Mouse (Mus musculus): ENCODE measurements at regions not wholly inside any gene's neighbourhood (a gene's known extent, or its start where the extent isn't known, plus 50 kb on each side); places are given as distances from the start of the nearest gene placed in this dataset.

DNA sequence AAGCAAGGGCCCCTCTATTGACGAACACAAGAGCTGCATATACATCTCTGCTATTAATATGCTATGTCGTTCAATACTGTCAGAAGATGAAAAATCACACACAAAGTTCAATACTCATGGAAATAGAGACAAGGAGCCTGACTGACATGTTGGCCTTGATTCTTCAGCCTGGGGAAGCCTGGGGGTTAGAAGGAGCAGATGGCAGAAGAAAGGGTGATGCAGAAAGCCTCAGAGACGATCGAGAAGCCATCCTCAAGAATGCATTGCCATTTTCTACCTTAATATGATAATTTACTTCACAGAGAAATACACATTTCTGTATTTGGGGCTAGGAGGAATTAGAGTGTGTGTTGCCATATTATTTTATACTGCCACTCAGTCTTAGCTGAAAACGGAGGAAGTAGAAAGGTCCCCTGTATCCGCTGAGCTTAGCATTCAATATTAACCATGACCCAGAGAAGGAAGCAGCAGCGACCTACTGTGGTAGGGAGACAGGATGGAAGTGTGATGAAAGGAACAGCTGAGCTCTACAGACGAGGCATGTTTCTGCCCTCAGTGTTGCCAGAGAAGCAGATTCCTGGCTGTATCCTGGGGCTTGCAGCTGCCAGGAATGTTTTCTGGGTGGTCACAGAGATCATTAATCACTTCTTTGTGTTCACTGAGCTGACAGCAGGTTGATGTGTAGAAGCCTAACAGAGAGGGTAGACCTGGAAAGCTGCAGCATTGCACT lies 105.2 kb downstream of the Lrig3 start:
- DNase-seq (ENCODE audit: low spot score): peak; percentile 47

DNA sequence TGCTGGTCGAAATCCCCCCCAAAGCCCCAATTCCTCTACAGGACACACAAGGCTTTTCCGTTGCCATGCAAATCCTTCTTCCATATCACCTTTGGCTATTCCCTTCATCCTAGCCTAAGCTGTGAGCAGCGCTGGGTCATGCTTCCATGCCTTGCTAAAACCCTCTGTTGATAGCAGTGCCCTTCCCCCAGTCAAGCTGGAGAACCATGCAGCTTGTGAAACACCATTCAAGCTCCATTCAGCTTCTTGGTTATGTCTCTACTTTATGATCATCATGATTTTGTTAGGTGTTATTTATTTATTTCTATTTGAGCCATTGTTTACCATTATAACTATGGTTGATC lies 105.7 kb downstream of the Lrig3 start:
- no peak for DNase-seq (ENCODE audit: low spot score)

DNA sequence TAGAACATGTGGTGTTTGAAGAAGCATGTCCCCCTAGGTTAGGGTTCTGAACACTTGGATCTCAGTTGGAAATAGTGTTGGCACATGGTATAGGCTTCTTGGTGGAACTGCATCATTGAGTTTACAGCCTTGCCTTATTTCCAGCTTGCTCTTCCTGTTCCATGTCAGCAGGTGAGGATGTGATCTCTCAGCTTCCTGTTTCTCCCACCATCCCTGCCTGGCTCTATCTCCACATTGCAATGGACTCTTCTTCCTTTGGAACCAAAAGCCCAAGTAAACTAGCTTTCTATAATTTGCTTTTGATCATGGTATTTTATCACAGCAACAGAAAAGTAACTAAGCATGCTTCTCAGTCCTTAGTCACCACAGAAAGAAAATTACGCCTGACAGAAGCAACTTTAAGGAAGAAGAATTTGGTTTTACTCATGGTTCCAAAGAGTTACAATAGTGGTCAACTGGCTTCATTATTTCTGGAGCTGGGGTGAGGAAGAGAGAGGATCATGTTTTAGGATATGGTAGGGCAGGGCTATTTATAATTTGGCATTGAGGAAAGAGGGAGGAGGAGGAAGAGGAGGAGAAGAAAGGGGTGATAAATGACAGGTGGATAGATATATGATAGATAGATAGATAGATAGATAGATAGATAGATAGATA lies 111.5 kb downstream of the Lrig3 start:
- DNase-seq (ENCODE audit: low spot score): no peak

DNA sequence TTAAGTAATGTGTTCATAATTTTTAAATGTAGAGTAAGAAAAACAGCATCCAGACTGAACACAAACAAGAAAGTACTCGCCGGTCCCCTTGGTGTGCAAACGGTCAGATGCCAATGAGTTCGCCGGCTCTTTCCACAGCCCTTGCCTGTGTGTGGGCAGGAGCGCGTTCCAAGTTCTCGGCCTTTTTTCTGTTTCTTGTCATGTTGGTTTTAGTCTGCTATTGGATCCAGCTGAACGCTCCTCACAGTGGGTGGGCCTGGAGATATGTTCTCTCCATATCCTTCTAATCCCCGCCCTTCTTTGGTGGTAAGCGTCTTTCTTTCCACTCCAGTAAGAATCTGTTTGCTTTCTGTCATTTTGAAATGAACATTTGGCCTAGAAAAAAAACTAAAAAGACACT lies 116.6 kb downstream of the Lrig3 start:
- DNase-seq (ENCODE audit: low spot score): peak; percentile 57

DNA sequence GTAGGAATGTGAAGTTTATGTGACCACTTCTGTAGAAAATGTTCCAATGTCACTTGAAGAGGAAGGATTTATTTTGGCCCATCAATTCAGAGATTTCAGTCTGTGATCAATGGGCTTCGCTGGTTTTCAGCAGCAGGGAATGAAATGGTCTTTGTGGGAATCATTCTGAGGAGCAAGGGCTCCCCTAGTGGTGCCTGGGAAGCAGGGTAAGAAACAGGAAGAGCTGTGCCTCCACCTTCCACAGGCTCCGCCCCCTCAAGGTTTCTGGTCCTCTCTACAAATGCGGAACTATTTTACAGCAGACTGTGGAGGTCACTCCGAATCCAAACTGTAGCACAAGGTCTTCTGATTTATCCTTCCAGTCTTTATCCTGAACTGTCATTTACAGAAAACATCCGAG lies 120.7 kb downstream of the Lrig3 start:
- DNase-seq (ENCODE audit: low spot score): no peak

DNA sequence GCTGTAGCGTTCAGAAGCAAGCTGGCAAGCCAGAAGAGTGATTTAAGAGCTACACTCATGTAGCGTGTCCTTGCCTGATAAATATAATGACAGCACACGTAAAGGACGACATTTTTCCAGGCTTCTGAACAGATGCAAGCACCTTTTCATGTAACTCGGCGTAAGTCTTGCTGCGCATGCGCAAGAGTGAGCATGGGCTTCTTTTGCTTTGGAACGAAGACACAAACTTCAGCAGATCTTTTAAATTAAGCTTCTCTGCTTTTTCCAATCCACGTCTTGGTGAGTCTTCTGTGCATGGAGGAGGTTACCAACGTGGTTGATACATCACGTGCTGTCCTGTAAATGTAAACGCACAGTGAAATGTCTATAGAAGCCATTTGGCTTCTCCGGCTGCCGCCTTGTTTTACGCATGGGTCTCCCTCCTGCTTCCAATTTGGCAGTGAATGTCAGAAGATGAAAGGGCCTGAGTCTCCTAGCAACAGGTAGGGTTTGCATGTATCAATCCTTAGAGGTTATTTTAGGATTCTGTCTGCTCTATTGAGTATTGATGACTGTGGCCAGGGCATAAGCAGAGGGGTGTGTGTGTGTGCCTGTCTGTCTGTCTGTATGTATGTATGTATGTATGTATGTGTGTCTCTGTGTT lies 128.4 kb downstream of the Lrig3 start:
- DNase-seq (ENCODE audit: low spot score): no peak

DNA sequence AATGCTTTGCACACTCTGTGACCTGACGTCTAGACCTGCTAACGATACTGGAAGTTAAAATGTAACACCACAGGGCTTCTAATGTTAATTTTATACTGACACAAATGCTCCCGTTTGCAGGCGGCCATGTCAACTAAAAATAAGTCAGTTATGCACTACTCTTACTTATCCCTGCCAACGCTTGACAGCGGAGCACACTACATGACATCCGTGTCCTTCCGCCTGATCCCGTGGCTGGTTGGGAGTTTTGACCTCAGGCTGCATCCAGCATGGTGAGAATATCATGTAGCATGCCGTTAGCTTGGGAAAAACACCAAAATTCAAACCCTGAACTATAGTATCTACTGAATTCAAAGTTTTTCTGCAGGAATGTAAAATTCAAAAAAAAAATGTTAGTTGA lies 131.9 kb downstream of the Lrig3 start:
- DNase-seq (ENCODE audit: low spot score): no peak

DNA sequence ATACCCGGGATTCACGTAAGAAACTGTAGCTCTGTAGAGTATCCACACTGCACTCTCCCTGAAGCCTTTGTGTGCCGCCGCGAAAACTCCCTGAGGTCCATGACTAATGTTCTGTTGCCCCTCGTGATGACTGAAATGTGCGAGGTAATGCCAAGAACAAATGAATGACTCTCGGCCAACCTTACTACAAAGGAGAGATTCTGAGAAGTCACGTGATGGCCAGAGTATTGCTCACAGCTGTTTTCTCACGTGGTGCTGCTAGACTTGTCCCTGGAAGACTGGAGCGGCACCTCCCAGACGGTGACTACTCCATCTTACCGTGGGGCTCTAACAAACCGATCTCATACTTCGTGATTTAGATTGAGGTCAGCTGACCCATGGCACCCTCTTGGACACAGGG lies 136.9 kb downstream of the Lrig3 start:
- DNase-seq (ENCODE audit: low spot score): no peak

DNA sequence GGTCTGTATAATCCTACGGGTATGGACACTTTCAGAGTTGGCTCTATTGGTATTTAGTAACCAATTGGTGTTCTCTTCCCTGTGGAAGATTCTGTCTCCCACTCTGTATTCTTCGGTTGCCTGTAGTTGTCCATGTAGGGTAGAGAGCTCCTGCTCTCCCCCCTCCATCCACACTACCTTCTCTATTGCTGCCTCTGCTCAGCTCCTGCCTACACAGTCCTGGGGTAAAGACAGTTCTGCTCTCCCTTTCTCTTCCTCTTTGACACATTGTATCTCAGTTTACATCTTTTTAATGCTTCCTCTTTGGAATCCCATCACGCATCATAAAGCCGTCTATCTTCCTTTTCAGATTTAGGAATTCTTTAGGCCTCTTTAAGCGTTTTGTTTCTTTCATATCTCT lies 147.1 kb downstream of the Lrig3 start:
- DNase-seq (ENCODE audit: low spot score): no peak

DNA sequence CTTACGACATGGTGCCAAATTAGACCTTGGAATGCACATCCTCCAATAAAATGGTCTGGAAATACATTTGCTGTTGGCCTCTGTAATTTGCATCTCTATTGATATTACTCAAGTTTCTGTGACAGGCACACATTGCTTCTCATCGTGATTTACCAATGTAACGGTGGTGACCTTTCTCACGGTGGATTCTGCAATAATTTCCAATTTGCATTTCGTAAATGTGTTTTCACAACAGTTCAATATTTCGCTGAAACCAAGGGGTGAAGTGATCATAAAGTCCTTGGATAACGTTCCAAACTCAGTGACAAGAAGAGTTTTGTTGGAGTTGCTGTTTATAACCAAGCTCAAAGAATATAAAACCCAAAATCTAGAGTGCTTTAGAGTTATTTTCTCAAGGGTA lies 149.4 kb downstream of the Lrig3 start:
- no peak for DNase-seq (ENCODE audit: low spot score)

DNA sequence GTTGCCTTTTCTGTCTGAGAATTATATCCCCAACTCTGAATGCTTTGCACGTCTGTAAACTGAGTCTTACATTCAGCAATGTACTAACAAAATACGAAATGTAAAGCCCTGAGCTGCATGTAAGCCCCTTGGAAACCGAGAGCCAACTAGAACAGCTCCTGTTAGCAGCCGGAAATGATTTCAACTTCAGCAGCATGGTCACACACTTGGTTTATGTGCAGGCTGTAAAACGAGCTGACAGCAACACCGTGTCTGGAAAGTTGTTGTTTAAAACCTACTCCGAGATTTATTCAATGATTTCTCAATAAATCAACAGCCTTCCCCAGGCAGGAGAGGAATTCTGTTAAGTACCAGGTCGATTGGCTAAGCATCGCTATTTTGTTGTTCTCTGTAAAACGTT lies 155.7 kb downstream of the Lrig3 start:
- DNase-seq (ENCODE audit: low spot score): no peak

DNA sequence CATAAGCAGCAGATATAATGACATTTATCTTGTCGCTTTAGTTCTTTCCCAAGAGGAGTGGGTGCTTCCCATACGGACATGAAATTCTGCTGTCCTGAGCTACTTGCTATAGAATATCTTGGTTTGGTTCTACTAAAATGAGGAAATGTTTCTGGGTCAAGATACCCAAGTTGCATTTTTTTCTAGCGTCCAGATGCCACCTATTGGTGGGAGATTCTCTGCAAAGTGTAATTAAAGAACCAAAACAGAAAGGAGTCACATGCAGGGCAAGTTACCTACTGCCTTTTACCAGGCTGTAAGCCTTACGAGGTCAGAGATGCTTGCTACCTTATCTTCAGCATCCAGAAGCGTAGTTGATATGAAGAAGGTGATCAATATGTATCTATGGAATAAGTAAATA lies 156.5 kb downstream of the Lrig3 start:
- peak; percentile 4 for DNase-seq (ENCODE audit: low spot score)

DNA sequence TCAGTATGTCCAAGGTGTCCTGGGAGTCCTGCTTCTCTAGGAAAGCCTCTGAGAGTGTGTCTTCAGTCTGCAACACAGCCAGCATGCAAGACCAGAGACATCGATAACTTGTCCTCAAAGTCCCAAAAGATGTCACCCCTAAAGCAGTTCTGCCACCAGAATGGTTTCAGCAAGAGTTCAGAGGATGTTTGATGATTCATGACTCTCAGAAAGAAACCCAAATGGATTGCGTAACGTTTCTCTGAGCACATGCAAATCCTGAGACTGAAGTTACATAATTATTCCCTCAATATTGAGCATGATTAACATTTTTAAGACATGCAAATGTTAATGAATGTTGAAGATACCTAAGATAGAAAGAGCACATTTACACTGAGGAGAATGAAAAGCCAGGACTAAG lies 167.2 kb downstream of the Lrig3 start:
- no peak for DNase-seq (ENCODE audit: low spot score)

DNA sequence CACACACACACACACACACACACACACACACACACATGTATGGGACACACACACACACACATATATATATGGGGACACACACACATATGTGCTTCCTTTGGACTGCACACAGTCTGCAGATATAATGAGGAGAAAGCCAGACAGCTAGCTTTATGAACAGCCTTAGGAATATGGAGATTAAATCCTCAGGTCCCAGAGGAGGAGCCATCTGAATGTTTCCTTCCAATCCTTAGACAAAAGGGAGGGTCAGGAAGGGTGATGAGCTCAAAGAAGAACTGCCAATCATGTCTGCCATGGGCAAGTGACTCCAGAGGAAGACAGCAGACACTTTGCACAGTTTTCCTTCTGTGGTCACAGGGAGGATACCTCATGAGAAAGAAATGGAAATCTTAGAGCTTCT lies 168.0 kb downstream of the Lrig3 start:
- DNase-seq (ENCODE audit: low spot score): no peak

DNA sequence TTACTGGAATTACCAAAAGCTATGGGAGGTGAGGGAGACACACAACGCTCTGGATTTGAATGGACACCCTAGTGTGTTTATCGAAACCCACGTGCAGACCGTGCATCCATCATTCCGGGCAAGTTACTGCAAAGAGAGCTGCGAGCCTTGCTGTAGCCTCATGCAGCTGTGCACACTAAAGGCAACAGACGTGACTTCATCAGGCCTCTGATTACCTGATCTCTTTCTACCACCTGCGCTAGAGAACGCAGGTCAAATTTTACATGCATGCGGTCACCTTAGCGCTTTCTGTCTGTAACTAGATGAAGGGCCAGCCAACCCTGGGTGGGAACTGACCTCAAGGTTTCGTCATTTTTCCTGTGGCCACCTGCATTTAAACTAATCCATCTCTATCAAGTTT lies 172.6 kb downstream of the Lrig3 start:
- DNase-seq (ENCODE audit: low spot score): no peak

DNA sequence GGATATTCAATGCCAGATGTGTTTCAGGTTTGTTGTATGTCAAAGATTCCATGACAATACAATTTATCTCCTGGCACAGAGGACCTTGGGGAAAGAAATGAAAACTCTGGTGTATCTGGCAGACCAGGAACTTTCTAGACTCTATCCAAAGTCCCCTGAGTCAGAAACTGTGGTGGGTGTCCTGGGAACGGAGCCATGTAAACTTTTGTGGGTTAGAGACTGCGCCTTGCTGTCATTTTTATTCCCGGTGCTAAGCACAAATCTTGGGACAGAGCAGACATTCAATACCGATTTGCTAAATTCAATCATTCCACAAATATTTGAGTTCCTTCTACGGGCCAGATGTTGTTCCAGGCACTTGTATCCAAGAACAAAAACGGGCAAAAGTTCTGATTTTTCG lies 175.6 kb downstream of the Lrig3 start:
- no peak for DNase-seq (ENCODE audit: low spot score)

DNA sequence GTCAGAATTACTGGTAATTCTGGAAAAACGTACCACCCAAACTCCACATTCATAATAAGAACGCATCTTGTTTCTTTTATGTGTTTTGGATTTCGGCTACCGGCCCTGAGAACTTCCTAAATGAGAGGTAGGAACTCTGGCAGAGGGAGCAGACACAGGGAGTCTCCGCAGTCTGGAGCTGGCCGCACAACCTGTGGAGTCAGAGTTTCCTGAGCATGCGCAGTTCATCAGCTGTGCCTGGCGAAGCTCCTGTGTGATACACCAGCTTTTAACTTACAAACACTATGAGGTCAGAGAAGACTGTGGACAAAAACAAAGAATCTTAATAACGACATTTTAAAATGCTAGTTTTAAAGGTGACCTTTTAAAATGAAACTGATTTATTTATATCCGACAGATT lies 177.9 kb downstream of the Lrig3 start:
- DNase-seq (ENCODE audit: low spot score): no peak

DNA sequence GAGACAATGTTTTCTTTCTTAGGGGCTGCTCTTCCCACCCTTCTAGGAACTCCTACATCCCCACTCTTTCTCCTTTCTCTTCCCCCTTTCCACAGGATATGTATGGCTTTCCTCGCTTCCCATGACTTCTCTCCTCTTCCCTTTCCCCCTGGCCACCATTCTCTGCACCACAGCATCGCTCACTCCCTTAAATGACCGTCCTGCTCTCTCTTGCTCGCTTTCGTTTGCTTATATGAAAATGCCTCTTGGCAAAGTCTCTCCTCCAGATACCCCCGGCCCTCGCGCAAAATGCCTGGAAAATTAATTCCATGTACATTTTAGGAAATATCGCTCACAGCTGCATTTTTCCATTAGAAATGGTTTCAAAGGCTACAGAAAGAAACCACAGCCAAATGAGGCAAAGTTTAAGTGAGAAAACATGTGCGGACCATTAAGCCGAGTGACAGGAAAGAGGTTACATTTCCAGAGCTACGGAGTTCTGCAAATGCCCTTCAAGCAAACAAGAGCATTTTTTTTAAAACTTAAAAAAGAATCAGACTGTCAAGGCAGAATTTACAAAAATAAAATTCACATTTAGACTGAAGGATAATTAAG lies 178.7 kb downstream of the Lrig3 start:
- DNase-seq (ENCODE audit: low spot score): no peak

DNA sequence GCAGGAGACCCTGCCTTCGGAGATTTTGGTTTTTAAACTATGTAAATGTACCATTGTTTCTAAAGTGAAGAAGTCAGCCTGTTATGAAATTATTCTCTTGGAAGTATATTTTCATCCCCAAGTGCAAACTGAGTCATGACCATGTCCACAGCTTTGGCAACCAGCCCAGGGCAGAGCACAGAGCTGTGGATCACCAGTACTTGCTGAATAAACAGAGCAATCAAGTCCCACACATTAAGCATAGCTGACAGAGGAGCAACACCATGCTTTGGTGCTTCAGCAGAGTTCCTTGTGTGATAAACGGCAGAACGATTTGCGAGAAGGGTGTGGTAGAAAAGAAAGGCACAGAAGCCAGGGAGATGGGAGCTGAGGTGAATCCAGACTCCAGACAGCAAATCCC lies 191.3 kb downstream of the Lrig3 start:
- DNase-seq (ENCODE audit: low spot score): no peak

DNA sequence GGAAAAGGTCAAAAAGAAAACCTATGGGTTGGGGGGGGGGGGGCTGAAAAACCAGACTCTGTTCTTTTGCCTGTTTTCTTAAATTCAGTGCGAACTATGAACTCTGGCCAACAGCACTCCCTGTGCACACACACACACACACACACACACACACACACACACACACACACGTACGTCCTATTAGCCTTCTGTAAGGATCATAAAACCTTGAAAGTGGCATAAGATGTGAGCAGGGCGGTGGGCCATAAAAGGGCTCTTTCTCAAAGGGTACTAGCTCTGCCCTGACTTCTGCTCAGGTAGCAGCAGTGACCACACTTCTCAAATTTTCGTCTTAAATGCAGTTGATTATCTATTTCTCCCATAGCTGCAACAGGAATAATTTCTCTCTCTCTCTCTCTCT lies 199.2 kb downstream of the Lrig3 start:
- no peak for DNase-seq (ENCODE audit: low spot score)

DNA sequence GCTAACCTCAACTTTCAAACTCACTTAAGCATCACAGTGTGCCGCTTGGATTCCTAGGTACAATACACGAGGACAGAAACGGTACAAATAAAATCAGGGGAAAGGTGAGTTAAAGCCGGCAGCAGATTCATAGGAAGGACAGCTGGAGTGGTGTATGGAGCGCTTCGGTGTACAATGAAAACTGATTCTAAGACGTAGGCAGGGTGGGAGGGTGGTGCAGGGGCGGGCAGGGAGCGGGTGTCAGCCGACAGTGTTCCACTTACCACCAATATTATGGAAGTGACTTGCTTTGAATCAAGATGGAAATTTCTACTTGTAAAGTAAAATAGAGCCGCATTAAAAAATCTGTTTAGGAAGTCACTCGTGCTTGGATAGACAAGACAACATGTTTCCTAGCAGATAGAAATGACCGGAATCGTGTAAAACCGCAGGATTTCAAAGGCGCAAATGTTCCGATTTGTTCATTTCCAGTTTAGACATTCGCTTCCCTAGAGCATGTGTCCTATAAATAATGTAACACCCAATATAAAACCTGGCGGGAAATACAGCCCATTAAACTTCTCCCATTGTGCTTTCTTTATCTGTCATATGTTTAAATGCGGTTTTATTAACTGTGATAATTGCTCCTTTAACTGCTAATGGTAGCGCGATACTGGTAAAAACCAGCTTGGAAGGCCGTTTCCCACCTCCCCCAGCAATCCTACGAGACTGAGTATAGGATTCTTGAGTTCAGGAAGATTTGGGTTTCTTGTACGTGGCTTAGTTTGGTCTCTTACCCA lies 203.3 kb downstream of the Lrig3 start:
- DNase-seq (ENCODE audit: low spot score): no peak

DNA sequence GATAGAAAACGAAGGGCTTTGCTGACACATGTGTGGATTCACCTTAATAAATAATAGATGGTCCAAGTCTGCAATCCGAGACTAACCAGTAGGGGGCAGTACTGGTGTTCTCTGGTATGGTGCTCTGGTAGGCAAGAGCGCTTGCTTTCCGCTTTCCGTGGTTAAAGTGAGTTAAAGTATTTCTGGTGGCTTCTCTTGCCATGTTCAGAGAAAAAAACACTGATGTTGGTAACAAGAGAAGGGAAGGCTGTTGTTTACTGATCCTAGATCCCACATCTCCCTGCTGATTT lies 203.9 kb downstream of the Lrig3 start:
- DNase-seq (ENCODE audit: low spot score): peak; percentile 38

All from retina, embryonic 14.5 days (tissue).